Mouse (Mus musculus) heart, postnatal 0 days (tissue): ENCODE measurements around the gene Bri3.

ENCODE experiments used
- CTCF ChIP-seq: IDR thresholded peaks from 2 replicates; pipeline ENCODE4 v1.5.1; 2016; ENCODE audit warnings: antibody characterized with exemption, control low read depth, low read depth
- EP300 ChIP-seq: IDR thresholded peaks from 2 replicates; pipeline ENCODE4 v1.6.1; 2016; ENCODE audit warnings: antibody characterized with exemption, low read depth

DNA sequence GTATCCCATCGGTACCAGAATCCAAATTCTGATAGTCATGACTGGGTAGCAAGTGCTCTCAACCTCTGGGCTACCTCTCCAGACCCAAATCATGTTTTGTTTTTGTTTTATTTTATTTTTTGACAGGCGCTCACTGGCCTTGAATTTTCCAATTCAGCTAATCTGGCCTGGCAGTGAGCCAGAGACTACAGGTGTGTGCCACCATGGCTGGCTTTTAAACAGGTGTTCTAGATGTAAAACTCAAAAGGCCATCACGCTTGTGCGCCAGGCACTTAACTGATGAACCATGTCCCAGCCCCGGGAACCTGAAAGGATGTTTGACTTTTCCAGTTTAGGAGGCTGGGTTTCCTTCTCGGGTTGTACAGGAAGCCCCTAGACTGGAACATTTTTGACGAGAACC, 2.4 kb downstream of the Bri3 start:
- TF ChIP-seq CTCF, result no peak
- no peak for TF ChIP-seq EP300
